Mouse (Mus musculus): Measurements from ENCODE around the gene Ift43. TPM values are rescaled to one million over a fixed set of nuclear protein-coding genes. Genes with fewer than 3 reads are reported as not detected.

The Ift43 gene
- polyA plus RNA-seq (2012; rRNA removed): 3.0 and 3.3 TPM in 2 replicates
- polyA plus RNA-seq (2014; fragmentation: Nextera tagmentation; extraction: Ambion mirVana): 5.8 and 7.3 TPM in 2 replicates

DNA sequence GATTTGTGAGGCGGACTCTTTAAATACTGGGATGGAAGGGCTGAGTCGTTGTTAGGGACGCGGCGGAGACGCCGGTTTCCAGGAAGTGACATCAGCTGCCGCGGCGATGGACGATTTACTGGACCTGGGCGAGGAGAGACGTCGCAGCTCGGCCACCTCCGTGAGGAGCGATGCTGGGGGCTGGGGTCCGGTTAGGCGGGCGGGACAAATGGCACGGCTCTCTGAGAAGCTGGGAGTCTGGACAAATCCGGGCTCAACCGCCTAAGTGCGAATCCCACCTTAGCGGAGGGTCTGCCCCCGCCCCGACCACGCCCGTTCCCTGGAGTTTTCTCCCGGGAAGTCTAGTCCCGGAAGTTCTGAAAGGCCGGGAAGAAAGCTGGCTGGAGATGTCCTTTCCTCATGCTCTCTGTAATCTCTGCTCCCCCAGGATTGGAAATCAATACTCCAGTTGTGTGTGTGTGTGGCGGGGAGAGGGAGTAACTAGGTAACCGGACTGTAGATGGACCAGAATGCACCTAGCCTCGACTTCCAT is at the start of gene Ift43:
Gene Ift43 (plus strand): TSS at position 61 of the 532 bp plus-strand sequence.
- no peak within 1 kb of the TSS for H3K9ac ChIP-seq (replicated peaks)
- H3K4me1 ChIP-seq (replicated peaks; ENCODE audit: control insufficient read depth in 2 of 2, insufficient read depth in 2 of 2, low read length in 1 of 2): no peaks in the 10 kb centered on the region; a peak in 1 of 4 replicates
- peak within 1 kb of the TSS; percentile 52 to 69 for H3K4me3 ChIP-seq (ENCODE audit: insufficient read depth in 1 of 2, low read depth in 2 of 2, low read length in 2 of 2)
- peak within 1 kb of the TSS; percentile 39 for H3K4me2 ChIP-seq (ENCODE audit: low read depth)
- no peak for ATAC-seq (ENCODE audit: insufficient read depth)
- WGBS (ENCODE audit: insufficient replicate concordance): 2% methylated on average over 35 of the region's 35 CpGs
- H3K9me3 ChIP-seq (ENCODE audit: control insufficient read depth, low read length): no peaks in the 10 kb centered on the region
- TF ChIP-seq EP300 (IDR thresholded peaks at IDR 0.05; ENCODE audit: low read depth): no peak
- no peak for TF ChIP-seq CTCF (IDR thresholded peaks at IDR 0.05; ENCODE audit: low read depth)
- H3K27ac ChIP-seq: no peak within 1 kb of the TSS
- H3K27me3 ChIP-seq (ENCODE audit: control insufficient read depth, insufficient read depth, low read length): peaks cover 27% of the 10 kb centered on the region
- peak in 1 of 3 experiments; percentile 17 for DNase-seq (ENCODE audit: low read depth in 3 of 3, low spot score in 3 of 3)
- H3K36me3 ChIP-seq (replicated peaks; ENCODE audit: control insufficient read depth, insufficient read depth, low read depth): no peaks in the 10 kb centered on the region

DNA sequence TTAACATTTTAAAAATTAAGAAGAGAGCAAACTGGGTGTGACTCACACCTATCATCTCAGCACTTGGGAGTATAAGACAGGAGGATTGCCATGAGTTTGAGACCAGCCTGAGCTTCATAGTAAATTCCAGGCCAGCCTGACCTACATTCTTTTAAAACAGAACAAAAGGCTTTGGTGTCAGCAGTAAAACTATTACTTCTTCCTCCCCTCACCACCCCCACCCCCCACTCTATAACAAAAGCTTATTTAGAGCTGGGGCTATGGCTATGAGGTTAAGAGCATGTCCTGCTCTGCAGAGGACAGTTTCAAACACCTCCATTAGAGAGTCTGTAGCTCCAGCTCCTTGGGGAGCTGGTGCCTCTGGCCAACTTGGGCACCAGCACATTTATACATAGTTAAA is 46.8 kb upstream of the Ift43 start:
- H3K4me2 ChIP-seq (ENCODE audit: low read depth): no peak overlapping the region
- TF ChIP-seq CTCF (IDR thresholded peaks at IDR 0.05; ENCODE audit: low read depth): no peak
- TF ChIP-seq EP300 (IDR thresholded peaks at IDR 0.05; ENCODE audit: low read depth): no peak
- peaks cover 3 to 11% of the 10 kb centered on the region in 2 experiments; a peak in 2 of 4 replicates for H3K4me1 ChIP-seq (replicated peaks; ENCODE audit: control insufficient read depth in 2 of 2, insufficient read depth in 2 of 2, low read length in 1 of 2)
- H3K4me3 ChIP-seq (ENCODE audit: insufficient read depth in 1 of 2, low read depth in 2 of 2, low read length in 2 of 2): no peak overlapping the region
- DNase-seq (ENCODE audit: low read depth in 3 of 3, low spot score in 3 of 3) (no peak), ATAC-seq (ENCODE audit: insufficient read depth) (no peak)
- no peak overlapping the region for H3K27ac ChIP-seq
- no peak overlapping the region for H3K9ac ChIP-seq (replicated peaks)
- H3K36me3 ChIP-seq (replicated peaks; ENCODE audit: control insufficient read depth, insufficient read depth, low read depth): no peaks in the 10 kb centered on the region
- no peaks in the 10 kb centered on the region for H3K9me3 ChIP-seq (ENCODE audit: control insufficient read depth, low read length)
- H3K27me3 ChIP-seq (ENCODE audit: control insufficient read depth, insufficient read depth, low read length): no peaks in the 10 kb centered on the region

DNA sequence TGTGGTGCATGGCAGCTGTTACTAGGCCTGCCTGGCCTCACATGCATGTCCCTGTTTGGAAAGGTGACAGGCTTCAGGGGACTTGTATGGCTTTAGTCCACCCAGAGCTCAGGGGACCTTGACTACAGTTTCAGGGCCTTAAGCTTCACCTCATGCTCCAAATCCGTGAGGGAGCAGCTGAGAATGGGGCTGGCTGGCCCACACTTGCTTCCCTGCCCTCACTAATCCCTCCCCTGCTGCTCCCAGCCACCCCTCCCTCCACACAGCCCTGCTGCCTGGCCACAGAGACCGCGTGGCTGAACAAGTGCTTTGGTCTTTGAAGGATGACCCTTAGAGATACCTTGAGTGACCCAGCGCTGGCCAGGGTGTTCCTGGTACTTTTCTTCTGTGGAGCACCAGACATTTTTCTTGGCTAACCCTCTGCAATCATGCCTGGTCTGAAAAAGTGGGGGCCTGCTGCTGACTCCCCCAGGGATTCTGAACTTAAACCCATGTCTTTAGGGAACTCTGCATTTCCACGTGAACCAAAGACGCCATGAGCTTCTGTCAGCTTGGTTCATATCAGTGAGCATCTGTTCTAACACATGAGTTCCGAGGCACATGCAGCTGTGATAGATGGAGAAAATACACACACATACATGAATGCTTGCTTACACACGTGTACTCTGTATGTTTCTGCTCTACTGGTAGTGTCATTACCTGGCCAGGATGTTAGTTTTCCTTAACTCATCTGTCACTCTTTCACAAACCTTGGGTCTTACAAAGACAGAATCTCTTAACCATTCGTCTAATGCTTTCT is 45.8 kb upstream of the Ift43 start:
- no peak overlapping the region for H3K4me3 ChIP-seq (ENCODE audit: insufficient read depth in 1 of 2, low read depth in 2 of 2, low read length in 2 of 2)
- no peaks in the 10 kb centered on the region for H3K36me3 ChIP-seq (replicated peaks; ENCODE audit: control insufficient read depth, insufficient read depth, low read depth)
- H3K9me3 ChIP-seq (ENCODE audit: control insufficient read depth, low read length): no peaks in the 10 kb centered on the region
- peaks cover 0 to 5% of the 10 kb centered on the region in 2 experiments; a peak in 2 of 4 replicates for H3K4me1 ChIP-seq (replicated peaks; ENCODE audit: control insufficient read depth in 2 of 2, insufficient read depth in 2 of 2, low read length in 1 of 2)
- no peak overlapping the region for H3K4me2 ChIP-seq (ENCODE audit: low read depth)
- DNase-seq (ENCODE audit: low read depth in 3 of 3, low spot score in 3 of 3) (no peak), ATAC-seq (ENCODE audit: insufficient read depth) (no peak)
- WGBS (ENCODE audit: insufficient replicate concordance): 53% methylated on average over 9 of the region's 9 CpGs
- no peak for TF ChIP-seq CTCF (IDR thresholded peaks at IDR 0.05; ENCODE audit: low read depth)
- no peak for TF ChIP-seq EP300 (IDR thresholded peaks at IDR 0.05; ENCODE audit: low read depth)
- H3K9ac ChIP-seq (replicated peaks): no peak overlapping the region
- no peak overlapping the region for H3K27ac ChIP-seq
- H3K27me3 ChIP-seq (ENCODE audit: control insufficient read depth, insufficient read depth, low read length): no peaks in the 10 kb centered on the region

GRCm38 (mm10) chr12:86037235-86037921 is 45.0 kb upstream of the Ift43 start:
- no peak overlapping the region for H3K27ac ChIP-seq
- no peak for ATAC-seq (ENCODE audit: insufficient read depth)
- 59% methylated on average over 12 of the region's 12 CpGs for WGBS (ENCODE audit: insufficient replicate concordance)

GRCm38 (mm10) chr12:86039078-86039477 is 43.3 kb upstream of the Ift43 start:
- TF ChIP-seq EP300 (IDR thresholded peaks at IDR 0.05; ENCODE audit: low read depth) (no peak), CTCF (IDR thresholded peaks at IDR 0.05; ENCODE audit: low read depth) (no peak)
- peaks cover 0 to 2% of the 10 kb centered on the region in 2 experiments; a peak in 1 of 4 replicates for H3K4me1 ChIP-seq (replicated peaks; ENCODE audit: control insufficient read depth in 2 of 2, insufficient read depth in 2 of 2, low read length in 1 of 2)
- no peak overlapping the region for H3K27ac ChIP-seq
- DNase-seq (ENCODE audit: low read depth in 3 of 3, low spot score in 3 of 3) (no peak), ATAC-seq (ENCODE audit: insufficient read depth) (no peak)
- no peak overlapping the region for H3K9ac ChIP-seq (replicated peaks)
- H3K36me3 ChIP-seq (replicated peaks; ENCODE audit: control insufficient read depth, insufficient read depth, low read depth): no peaks in the 10 kb centered on the region
- no peaks in the 10 kb centered on the region for H3K9me3 ChIP-seq (ENCODE audit: control insufficient read depth, low read length)
- 74% methylated on average over 5 of the region's 5 CpGs for WGBS (ENCODE audit: insufficient replicate concordance)
- H3K4me3 ChIP-seq (ENCODE audit: insufficient read depth in 1 of 2, low read depth in 2 of 2, low read length in 2 of 2): no peak overlapping the region
- H3K4me2 ChIP-seq (ENCODE audit: low read depth): no peak overlapping the region
- no peaks in the 10 kb centered on the region for H3K27me3 ChIP-seq (ENCODE audit: control insufficient read depth, insufficient read depth, low read length)

More at GRCm38 (mm10) chr12:86037235-86037921, 45.0 kb upstream of the Ift43 start:
- Histone ChIP-seq H3K4me1 (replicated peaks; ENCODE audit: control insufficient read depth in 2 of 2, insufficient read depth in 2 of 2, low read length in 1 of 2) (peaks cover 0 to 5% of the 10 kb centered on the region in 2 experiments; a peak in 2 of 4 replicates), H3K9me3 (ENCODE audit: control insufficient read depth, low read length) (no peaks in the 10 kb centered on the region), H3K4me2 (ENCODE audit: low read depth) (no peak overlapping the region), H3K27me3 (ENCODE audit: control insufficient read depth, insufficient read depth, low read length) (no peaks in the 10 kb centered on the region), H3K36me3 (replicated peaks; ENCODE audit: control insufficient read depth, insufficient read depth, low read depth) (no peaks in the 10 kb centered on the region), H3K9ac (replicated peaks) (no peak overlapping the region), H3K4me3 (ENCODE audit: insufficient read depth in 1 of 2, low read depth in 2 of 2, low read length in 2 of 2) (no peak overlapping the region)
- DNase-seq (ENCODE audit: low read depth in 3 of 3, low spot score in 3 of 3): no peak
- TF ChIP-seq EP300 (IDR thresholded peaks at IDR 0.05; ENCODE audit: low read depth): no peak
- no peak for TF ChIP-seq CTCF (IDR thresholded peaks at IDR 0.05; ENCODE audit: low read depth)
